Mouse (Mus musculus) MEL (cell line): ENCODE data around the gene Rpl35a.

Source experiments
- CHD2 ChIP-seq: IDR thresholded peaks from 2 replicates; pipeline ENCODE4 v1.6.1; 2011; ENCODE audit warnings: low read length, improper control_type of control experiment
- CTCF ChIP-seq, 3 experiments: IDR thresholded peaks in 2 of 3; conservative IDR thresholded peaks in 1 of 3; 2 replicates each; pipeline ENCODE4 v1.5.1; 2011 to 2012; ENCODE audit warnings: low read length in 3 of 3, low read depth in 2 of 3, mild to moderate bottlenecking in 2 of 3, improper control_type of control experiment in 1 of 3, inconsistent platforms in 1 of 3, mixed read lengths in 1 of 3, moderate library complexity in 1 of 3; ENCODE audit not compliant: control insufficient read depth in 1 of 3, insufficient read depth in 1 of 3, poor library complexity in 1 of 3, severe bottlenecking in 1 of 3
- MAFK ChIP-seq: IDR thresholded peaks from 2 replicates; pipeline ENCODE4 v1.6.1; 2011; ENCODE audit warnings: low read depth, mild to moderate bottlenecking, low read length, improper control_type of control experiment, borderline replicate concordance
- MXI1 ChIP-seq: IDR thresholded peaks from 2 replicates; pipeline ENCODE4 v1.6.1; 2011; ENCODE audit warnings: mild to moderate bottlenecking, low read depth, low read length, improper control_type of control experiment
- POLR2A ChIP-seq, 2 experiments: IDR thresholded peaks; 2 replicates each; pipeline ENCODE4 v1.6.1; 2011 to 2012; ENCODE audit warnings: low read length in 2 of 2, mild to moderate bottlenecking in 2 of 2, control low read depth in 1 of 2, improper control_type of control experiment in 1 of 2, low read depth in 1 of 2, moderate library complexity in 1 of 2; ENCODE audit not compliant: control insufficient read depth in 1 of 2, insufficient read depth in 1 of 2, poor library complexity in 1 of 2
- POLR2AphosphoS5 ChIP-seq: IDR thresholded peaks from 2 replicates; pipeline ENCODE4 v1.6.1; 2012; ENCODE audit warnings: low read depth, borderline replicate concordance, mild to moderate bottlenecking, inconsistent platforms, low read length, moderate library complexity, mixed read lengths

DNA sequence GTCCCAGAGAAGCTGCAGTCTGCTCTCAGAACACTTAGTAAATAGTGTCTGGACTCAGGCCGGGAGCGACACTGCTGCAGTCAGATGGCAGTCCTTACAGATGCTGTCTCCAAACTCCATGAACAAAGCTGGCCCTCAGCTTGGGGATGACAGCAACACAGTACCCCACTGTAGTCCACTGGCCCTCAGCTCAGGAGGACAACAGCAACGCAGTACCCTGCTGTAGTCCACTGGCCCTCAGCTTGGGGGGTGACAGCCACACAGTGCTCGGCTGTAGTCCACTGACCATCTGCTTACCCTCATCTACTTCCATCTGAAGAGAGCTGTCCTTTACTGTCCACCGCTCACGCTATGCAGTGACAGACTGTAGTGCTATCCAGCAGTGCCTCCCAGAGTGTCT, 46.1 kb upstream of the Rpl35a start:
- TF ChIP-seq MXI1, result no peak
- no peak for TF ChIP-seq CTCF (IDR thresholded peaks at IDR 0.05 in 2 of 3, conservative IDR thresholded peaks at IDR 0.05 in 1 of 3; ENCODE audit: control insufficient read depth in 1 of 3, insufficient read depth in 1 of 3, low read depth in 2 of 3, low read length in 3 of 3, poor library complexity in 1 of 3, severe bottlenecking in 1 of 3)
- TF ChIP-seq POLR2A (IDR thresholded peaks at IDR 0.05; ENCODE audit: control insufficient read depth in 1 of 2, insufficient read depth in 1 of 2, low read depth in 1 of 2, low read length in 2 of 2, poor library complexity in 1 of 2), result no peak
- TF ChIP-seq POLR2AphosphoS5, result no peak
- no peak for TF ChIP-seq CHD2
- no peak for TF ChIP-seq MAFK
